Mouse (Mus musculus): ENCODE measurements around the gene Pakap. TPM values are rescaled to one million over a fixed set of nuclear protein-coding genes. Genes with fewer than 3 reads are reported as not detected.
A peak's percentile ranks its signal among the peaks of the same experiment; 100 is the strongest.

Gene Pakap
- 57.5 and 60.2 TPM in 2 replicates for polyA plus RNA-seq (2015; fragmentation: Nextera tagmentation; extraction: Ambion mirVana)

DNA sequence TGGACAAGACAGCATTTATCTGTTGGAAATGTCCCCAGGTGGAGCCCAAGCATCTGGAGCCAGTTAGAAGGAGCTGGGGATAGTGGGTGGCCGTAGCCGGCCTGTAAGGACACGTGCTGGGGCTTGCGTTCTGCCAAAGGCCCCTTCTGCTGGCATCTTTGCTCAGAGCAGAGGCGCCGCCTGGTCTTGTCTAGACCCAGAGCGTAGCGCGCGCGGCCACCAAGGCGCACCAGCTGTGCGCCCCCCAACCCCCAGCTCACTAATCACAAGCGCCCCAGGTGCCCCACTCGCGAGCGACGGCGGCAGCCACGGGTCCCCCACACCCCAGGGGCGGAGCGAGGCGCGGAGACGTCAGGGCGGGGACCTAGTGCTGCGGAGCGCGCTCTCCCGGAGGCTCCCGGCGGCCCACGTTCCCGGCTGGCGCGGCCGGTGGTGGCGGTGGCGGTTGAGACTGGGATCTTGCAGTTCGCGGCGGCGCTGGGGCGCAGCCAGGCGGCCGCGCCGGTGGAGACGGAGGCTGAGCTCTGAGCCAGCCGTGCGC is at the start of gene Pakap:
TSS of gene Pakap (plus strand) at position 514 of the 541 bp plus-strand sequence.
- Histone ChIP-seq H3K27me3 (ENCODE audit: control insufficient read depth, insufficient read depth, low read length) (no peaks in the 10 kb centered on the region), H3K4me3 (ENCODE audit: low read length) (peak within 1 kb of the TSS; percentile 72), H3K9me3 (replicated peaks; ENCODE audit: control insufficient read depth, low read length) (no peaks in the 10 kb centered on the region), H3K9ac (ENCODE audit: low read length) (peak within 1 kb of the TSS; percentile 84), H3K4me1 (ENCODE audit: control insufficient read depth, insufficient read depth, low read length) (peaks cover 37% of the 10 kb centered on the region), H3K4me2 (ENCODE audit: low read depth, low read length) (peak within 1 kb of the TSS; percentile 71), H3K27ac (ENCODE audit: low read length) (peak within 1 kb of the TSS; percentile 96), H3K36me3 (ENCODE audit: control insufficient read depth, insufficient read depth) (no peaks in the 10 kb centered on the region)
- ATAC-seq (replicated peaks; ENCODE audit: extremely low read depth, insufficient read depth, low FRiP score), result peak; percentile 84
- under 1% methylated on average over 45 of the region's 51 CpGs for WGBS

DNA sequence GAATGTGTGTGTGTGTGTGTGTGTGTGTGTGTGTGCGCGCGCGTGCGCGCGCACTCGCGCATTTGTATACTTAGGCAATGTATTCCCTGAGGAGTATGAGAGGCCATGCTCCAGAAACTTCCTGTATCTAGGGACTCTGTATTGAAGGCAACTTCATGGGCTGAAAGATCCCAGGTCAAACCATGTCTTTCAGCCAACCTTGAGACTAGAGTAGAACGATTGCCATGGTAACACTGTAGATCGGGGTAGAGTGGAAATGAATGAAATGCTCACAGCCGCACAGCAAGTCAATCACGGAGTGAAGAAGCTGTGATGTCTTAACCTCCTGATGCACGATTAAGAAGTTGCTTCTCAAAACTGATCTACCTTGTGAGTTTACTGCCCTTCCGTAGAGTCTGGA is 44.5 kb upstream of the Pakap start:
- Histone ChIP-seq H3K36me3 (ENCODE audit: control insufficient read depth, insufficient read depth) (no peaks in the 10 kb centered on the region), H3K9ac (ENCODE audit: low read length) (no peak overlapping the region), H3K4me3 (ENCODE audit: low read length) (no peak overlapping the region), H3K4me2 (ENCODE audit: low read depth, low read length) (no peak overlapping the region), H3K9me3 (replicated peaks; ENCODE audit: control insufficient read depth, low read length) (no peaks in the 10 kb centered on the region), H3K4me1 (ENCODE audit: control insufficient read depth, insufficient read depth, low read length) (peaks cover 13% of the 10 kb centered on the region), H3K27me3 (ENCODE audit: control insufficient read depth, insufficient read depth, low read length) (no peaks in the 10 kb centered on the region), H3K27ac (ENCODE audit: low read length) (no peak overlapping the region)
- WGBS, result 94% methylated on average over 15 of the region's 15 CpGs
- no peak for ATAC-seq (replicated peaks; ENCODE audit: extremely low read depth, insufficient read depth, low FRiP score)

DNA sequence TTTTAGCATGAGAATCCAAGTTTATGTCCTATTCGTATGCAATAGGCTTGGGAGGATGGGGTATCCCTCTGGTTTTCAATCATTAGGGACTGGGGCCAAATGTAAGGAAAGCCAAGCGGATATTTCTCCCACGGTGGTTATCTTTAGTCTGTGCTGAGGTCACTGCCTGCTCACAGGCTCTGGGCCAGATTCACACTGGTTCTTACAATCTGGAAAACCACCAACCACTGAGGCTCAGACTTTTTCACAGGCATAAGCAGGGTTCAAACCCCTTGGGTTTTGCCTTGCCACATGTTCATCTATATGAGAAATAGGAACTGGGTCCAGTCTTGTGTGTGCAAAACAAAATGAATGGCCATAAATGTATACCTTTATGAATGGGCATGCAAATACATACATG is 43.5 kb upstream of the Pakap start:
- Histone ChIP-seq H3K27me3 (ENCODE audit: control insufficient read depth, insufficient read depth, low read length) (no peaks in the 10 kb centered on the region), H3K9ac (ENCODE audit: low read length) (no peak overlapping the region), H3K4me2 (ENCODE audit: low read depth, low read length) (no peak overlapping the region), H3K4me3 (ENCODE audit: low read length) (no peak overlapping the region), H3K27ac (ENCODE audit: low read length) (peak overlapping the region; percentile 39), H3K36me3 (ENCODE audit: control insufficient read depth, insufficient read depth) (no peaks in the 10 kb centered on the region), H3K4me1 (ENCODE audit: control insufficient read depth, insufficient read depth, low read length) (peaks cover 13% of the 10 kb centered on the region), H3K9me3 (replicated peaks; ENCODE audit: control insufficient read depth, low read length) (no peaks in the 10 kb centered on the region)
- WGBS, result 36% methylated on average over 3 of the region's 3 CpGs
- peak; percentile 68 for ATAC-seq (replicated peaks; ENCODE audit: extremely low read depth, insufficient read depth, low FRiP score)

DNA sequence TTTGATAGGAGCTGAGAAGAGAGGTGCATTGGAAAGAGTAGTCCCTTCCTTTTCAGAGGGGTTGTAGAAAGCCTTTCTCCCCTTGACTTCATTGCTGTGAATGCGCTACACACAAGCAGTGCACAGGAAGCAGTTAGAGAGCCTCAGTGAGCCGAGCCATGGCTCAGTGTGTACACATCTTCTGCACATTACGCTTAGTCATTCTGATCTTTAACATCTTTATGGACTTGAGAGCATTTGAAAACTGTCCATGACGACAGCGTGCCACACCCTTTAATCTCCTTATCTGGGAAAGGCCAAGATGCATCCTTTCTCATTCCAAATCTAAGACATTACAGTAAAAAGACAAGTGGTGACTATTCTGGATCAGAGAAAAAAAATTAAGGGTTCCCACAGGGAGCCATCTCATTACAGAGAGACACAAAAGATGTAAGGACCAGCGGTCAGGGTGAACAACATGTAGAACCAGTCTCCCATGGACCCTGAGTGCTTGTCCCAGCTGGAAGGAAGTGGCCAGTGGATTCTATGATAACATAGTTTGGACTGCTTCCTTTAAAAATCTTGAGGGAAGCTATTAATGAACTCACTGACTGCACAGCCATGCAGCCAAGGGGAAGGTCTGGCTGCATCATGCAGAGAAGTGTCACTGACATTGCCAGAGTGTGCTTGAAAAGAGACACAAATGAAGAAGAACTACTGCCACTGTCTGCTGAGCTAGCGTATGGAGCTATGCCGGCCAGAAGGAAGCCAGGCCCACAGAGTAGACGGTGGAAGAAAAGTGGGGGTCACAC is 42.6 kb upstream of the Pakap start:
- Histone ChIP-seq H3K4me2 (ENCODE audit: low read depth, low read length) (no peak overlapping the region), H3K27ac (ENCODE audit: low read length) (peak overlapping the region; percentile 68), H3K27me3 (ENCODE audit: control insufficient read depth, insufficient read depth, low read length) (no peaks in the 10 kb centered on the region), H3K36me3 (ENCODE audit: control insufficient read depth, insufficient read depth) (no peaks in the 10 kb centered on the region), H3K4me3 (ENCODE audit: low read length) (no peak overlapping the region), H3K9ac (ENCODE audit: low read length) (no peak overlapping the region), H3K9me3 (replicated peaks; ENCODE audit: control insufficient read depth, low read length) (no peaks in the 10 kb centered on the region), H3K4me1 (ENCODE audit: control insufficient read depth, insufficient read depth, low read length) (peaks cover 13% of the 10 kb centered on the region)
- 55% methylated on average over 9 of the region's 9 CpGs for WGBS
- peak; percentile 46; the same call in 1 of the 2 replicates for ATAC-seq (replicated peaks; ENCODE audit: extremely low read depth, insufficient read depth, low FRiP score)

DNA sequence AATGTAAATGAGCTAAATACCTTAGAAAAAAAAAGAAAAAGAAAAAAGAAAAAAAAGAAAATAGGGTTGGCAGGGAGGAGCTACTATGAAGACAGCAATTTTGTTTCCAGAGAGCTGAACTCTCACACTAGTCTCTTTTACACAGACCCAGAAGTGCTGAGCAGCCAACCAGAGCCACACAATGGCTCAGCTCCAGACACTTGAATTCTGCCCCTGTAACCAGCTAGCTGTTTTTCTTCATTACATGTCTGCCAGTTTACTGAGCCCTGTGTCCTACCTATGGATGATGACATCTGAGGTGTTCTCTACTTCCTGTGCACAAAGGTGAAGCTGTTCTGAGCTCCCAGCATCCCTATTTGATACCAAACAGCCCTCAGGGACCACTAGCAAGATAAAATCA is 39.7 kb upstream of the Pakap start:
- Histone ChIP-seq H3K4me3 (ENCODE audit: low read length) (no peak overlapping the region), H3K4me2 (ENCODE audit: low read depth, low read length) (no peak overlapping the region), H3K27ac (ENCODE audit: low read length) (no peak overlapping the region), H3K4me1 (ENCODE audit: control insufficient read depth, insufficient read depth, low read length) (peaks cover 13% of the 10 kb centered on the region), H3K9ac (ENCODE audit: low read length) (no peak overlapping the region), H3K9me3 (replicated peaks; ENCODE audit: control insufficient read depth, low read length) (no peaks in the 10 kb centered on the region), H3K27me3 (ENCODE audit: control insufficient read depth, insufficient read depth, low read length) (no peaks in the 10 kb centered on the region), H3K36me3 (ENCODE audit: control insufficient read depth, insufficient read depth) (no peaks in the 10 kb centered on the region)
- ATAC-seq (replicated peaks; ENCODE audit: extremely low read depth, insufficient read depth, low FRiP score), result no peak

DNA sequence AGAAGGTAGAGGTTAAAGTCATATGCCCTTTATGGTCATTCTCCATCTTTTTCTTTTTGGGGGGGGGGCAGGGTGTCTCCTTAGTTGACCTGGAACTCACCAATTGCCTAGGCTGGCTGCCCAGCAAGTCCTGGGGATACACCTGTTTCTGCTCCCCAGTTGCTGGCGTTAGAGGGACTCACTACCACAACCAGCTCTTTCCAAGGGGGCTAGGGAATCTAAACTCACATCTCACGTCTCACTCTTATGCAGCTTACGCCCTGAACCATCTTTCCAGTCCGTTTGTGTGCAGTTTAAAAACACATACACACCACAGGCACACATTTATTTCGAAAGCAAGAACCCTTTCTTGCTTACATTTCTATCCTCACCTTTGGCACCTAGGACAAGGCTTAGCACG is 34.3 kb upstream of the Pakap start:
- ATAC-seq (replicated peaks; ENCODE audit: extremely low read depth, insufficient read depth, low FRiP score), result no peak
- Histone ChIP-seq H3K9me3 (replicated peaks; ENCODE audit: control insufficient read depth, low read length) (no peaks in the 10 kb centered on the region), H3K4me3 (ENCODE audit: low read length) (no peak overlapping the region), H3K4me2 (ENCODE audit: low read depth, low read length) (no peak overlapping the region), H3K27me3 (ENCODE audit: control insufficient read depth, insufficient read depth, low read length) (no peaks in the 10 kb centered on the region), H3K36me3 (ENCODE audit: control insufficient read depth, insufficient read depth) (no peaks in the 10 kb centered on the region), H3K9ac (ENCODE audit: low read length) (no peak overlapping the region), H3K27ac (ENCODE audit: low read length) (peak overlapping the region; percentile 12; the same call in 1 of the 2 replicates), H3K4me1 (ENCODE audit: control insufficient read depth, insufficient read depth, low read length) (peaks cover 24% of the 10 kb centered on the region)
- 76% methylated on average over 6 of the region's 6 CpGs for WGBS

DNA sequence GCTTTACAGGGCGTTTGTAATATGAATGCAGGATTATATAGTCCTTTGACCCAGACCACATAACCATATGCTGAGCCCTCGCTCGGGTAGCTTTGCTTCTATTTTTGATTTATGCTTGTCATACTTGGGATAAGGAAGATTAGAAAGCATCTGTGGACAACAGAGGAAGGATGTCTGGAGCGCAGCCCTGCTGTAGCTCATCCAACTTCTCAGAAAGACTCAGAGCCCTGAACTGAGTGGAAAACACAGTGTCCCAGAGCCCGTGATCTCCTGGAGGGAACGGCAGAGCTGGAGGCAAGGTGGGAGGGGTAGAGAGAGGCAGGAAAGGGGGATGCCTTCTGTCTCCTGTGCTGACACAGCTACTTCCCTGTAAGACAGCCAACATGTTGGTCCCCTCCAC is 33.7 kb upstream of the Pakap start:
- Histone ChIP-seq H3K4me3 (ENCODE audit: low read length) (no peak overlapping the region), H3K4me1 (ENCODE audit: control insufficient read depth, insufficient read depth, low read length) (peaks cover 24% of the 10 kb centered on the region), H3K4me2 (ENCODE audit: low read depth, low read length) (peak overlapping the region; percentile 17; the same call in 1 of the 2 replicates), H3K27me3 (ENCODE audit: control insufficient read depth, insufficient read depth, low read length) (no peaks in the 10 kb centered on the region), H3K36me3 (ENCODE audit: control insufficient read depth, insufficient read depth) (no peaks in the 10 kb centered on the region), H3K9ac (ENCODE audit: low read length) (no peak overlapping the region), H3K27ac (ENCODE audit: low read length) (peak overlapping the region; percentile 12; the same call in 1 of the 2 replicates), H3K9me3 (replicated peaks; ENCODE audit: control insufficient read depth, low read length) (no peaks in the 10 kb centered on the region)
- peak; percentile 39; the same call in 1 of the 2 replicates for ATAC-seq (replicated peaks; ENCODE audit: extremely low read depth, insufficient read depth, low FRiP score)
- 20% methylated on average over 6 of the region's 6 CpGs for WGBS

DNA sequence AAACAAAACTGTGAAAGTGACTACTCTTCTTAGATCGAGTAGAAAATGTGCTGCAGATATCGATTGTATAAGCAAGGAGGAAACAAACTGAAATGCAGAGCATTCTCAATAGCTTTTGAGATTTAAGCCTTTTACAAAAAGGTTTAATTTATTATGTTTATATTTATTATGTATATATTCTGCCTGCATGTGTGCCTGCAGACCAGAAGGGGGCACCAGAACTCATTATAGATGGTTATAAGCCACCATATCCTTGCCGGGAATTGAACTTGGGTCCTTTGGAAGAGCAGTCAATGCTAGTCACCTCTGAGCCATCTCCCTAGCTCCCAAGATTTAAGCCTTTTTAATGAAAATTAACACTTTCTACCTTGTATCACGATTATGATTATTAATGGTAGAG is 32.9 kb upstream of the Pakap start:
- no peak overlapping the region for H3K4me3 ChIP-seq (ENCODE audit: low read length)
- H3K9me3 ChIP-seq (replicated peaks; ENCODE audit: control insufficient read depth, low read length), result no peaks in the 10 kb centered on the region
- no peak for ATAC-seq (replicated peaks; ENCODE audit: extremely low read depth, insufficient read depth, low FRiP score)
- H3K27ac ChIP-seq (ENCODE audit: low read length), result no peak overlapping the region
- no peaks in the 10 kb centered on the region for H3K27me3 ChIP-seq (ENCODE audit: control insufficient read depth, insufficient read depth, low read length)
- 92% methylated on average over 4 of the region's 4 CpGs for WGBS
- H3K36me3 ChIP-seq (ENCODE audit: control insufficient read depth, insufficient read depth), result no peaks in the 10 kb centered on the region
- H3K4me2 ChIP-seq (ENCODE audit: low read depth, low read length), result no peak overlapping the region
- peaks cover 24% of the 10 kb centered on the region for H3K4me1 ChIP-seq (ENCODE audit: control insufficient read depth, insufficient read depth, low read length)
- no peak overlapping the region for H3K9ac ChIP-seq (ENCODE audit: low read length)

DNA sequence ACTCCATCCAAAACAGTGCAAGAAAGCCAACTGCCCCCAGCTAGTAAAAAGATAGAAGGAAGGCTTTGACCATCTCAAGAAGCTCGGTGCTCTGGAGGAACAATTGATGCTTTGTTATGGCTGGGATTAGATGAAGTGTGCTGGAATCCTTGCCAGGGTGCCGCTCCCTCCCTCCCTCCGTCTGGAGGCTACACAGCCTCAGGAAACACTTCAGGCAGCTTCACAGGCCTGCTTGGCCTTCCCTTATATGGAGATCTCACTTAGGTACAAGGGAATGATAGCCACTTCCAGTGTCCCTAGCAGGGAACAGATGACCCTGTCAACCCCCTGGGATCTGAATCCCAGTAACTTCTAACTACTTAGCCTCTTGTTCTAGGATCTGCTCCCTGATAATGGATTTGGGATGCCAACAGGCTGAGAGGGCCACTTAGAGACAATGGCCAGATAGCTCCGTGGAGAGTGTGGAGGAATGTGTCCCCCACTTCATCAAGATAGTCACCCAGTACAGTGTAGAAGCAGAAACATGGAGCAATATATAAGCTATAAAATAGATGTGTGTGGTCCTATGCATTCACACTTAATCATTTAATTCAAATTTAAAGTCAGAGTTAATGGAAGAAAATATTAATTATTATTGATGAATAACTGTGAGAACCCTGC is 29.8 kb upstream of the Pakap start:
- peak overlapping the region; percentile 79 for H3K27ac ChIP-seq (ENCODE audit: low read length)
- H3K9me3 ChIP-seq (replicated peaks; ENCODE audit: control insufficient read depth, low read length), result no peaks in the 10 kb centered on the region
- WGBS, result 9% methylated on average over 4 of the region's 4 CpGs
- H3K27me3 ChIP-seq (ENCODE audit: control insufficient read depth, insufficient read depth, low read length), result no peaks in the 10 kb centered on the region
- peak; percentile 82 for ATAC-seq (replicated peaks; ENCODE audit: extremely low read depth, insufficient read depth, low FRiP score)
- no peak overlapping the region for H3K9ac ChIP-seq (ENCODE audit: low read length)
- H3K36me3 ChIP-seq (ENCODE audit: control insufficient read depth, insufficient read depth), result no peaks in the 10 kb centered on the region
- H3K4me1 ChIP-seq (ENCODE audit: control insufficient read depth, insufficient read depth, low read length), result peaks cover 24% of the 10 kb centered on the region
- H3K4me3 ChIP-seq (ENCODE audit: low read length), result no peak overlapping the region
- H3K4me2 ChIP-seq (ENCODE audit: low read depth, low read length), result no peak overlapping the region

Measured in heart, embryonic 16.5 days (tissue).